Mouse (Mus musculus) kidney, adult 9 months (tissue): ENCODE results near the gene Tfeb.

ENCODE experiments used
- DNase-seq: peaks from one replicate; pipeline ENCODE4 v3.0.0; 2022

Gene Tfeb

DNA sequence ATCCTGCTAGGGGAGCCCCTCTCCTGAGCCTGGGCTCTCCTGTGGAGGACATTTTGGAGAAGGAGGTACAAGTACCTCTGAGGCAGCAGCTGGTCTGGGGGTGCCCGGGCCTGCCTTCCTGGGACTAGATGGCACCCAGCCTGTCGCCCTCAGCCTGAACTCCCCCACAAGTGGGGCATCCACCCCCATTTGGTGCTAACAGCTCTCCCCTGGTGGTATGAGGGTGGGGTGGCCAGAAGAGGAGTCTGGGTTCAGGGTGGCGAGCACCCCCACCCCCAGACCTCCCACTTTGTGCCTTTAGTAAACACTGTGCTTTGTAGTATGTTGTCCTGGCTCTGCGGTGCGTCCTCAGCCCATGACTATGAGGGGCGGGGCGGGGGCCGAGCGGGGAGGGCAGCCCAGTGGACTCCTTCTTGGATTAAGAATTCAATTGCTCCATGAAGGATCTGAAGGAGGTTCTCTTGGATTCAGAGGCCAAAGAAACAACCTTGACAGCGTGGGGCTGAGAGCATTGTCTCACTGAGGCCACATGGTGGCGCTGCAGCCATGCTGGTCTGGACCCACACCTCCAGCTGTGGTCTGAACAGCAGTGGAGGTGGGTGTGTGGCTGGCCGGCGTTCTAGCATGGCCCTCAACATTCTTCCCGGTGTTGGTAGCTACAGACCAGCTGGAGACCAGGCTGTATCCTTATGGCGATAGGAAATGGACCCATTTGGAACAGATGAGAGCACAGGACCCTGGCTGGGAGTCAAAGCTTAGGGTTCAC is 55.5 kb downstream of the Tfeb start:
- peak; percentile 70 for DNase-seq

DNA sequence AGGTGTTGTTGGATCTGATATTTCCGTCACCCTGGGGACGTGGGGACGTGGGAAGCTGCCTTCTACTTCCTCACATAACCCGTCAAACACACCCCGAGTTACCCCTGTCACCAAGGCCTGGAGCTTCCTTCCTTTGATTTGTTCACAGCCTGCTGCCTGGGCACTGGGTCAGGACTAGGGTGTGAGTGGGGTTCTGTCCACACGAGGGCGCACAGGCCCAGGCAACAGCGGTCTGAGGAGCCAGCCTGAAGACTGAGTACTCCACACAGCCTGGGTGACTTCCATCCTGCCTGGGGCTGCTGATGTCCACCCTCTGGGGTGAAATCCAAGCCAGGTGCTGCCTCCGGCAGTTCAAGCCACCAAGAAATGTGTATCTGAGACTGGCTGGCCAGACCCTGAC is 56.5 kb downstream of the Tfeb start:
- DNase-seq: peak; percentile 89

DNA sequence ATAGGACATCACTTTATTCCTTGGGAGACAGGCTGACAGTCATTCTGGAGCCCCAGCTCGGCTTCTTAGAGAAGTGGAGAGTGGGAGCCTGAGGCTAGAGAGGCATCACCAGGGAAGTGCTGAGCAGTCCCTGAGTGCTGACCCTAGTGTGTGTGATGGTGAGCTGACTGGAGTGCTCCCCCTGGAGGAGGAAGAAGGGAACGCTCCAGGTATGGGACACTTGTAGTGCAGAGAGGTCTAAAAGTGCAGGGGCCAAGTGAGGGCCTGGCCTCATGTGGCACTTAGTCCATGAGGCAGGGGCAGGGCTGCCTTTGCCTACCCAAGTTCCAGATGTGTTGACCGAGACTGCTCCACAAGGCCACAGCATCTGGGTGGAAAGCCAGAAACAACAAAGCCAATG is 58.6 kb downstream of the Tfeb start:
- DNase-seq: peak; percentile 60

DNA sequence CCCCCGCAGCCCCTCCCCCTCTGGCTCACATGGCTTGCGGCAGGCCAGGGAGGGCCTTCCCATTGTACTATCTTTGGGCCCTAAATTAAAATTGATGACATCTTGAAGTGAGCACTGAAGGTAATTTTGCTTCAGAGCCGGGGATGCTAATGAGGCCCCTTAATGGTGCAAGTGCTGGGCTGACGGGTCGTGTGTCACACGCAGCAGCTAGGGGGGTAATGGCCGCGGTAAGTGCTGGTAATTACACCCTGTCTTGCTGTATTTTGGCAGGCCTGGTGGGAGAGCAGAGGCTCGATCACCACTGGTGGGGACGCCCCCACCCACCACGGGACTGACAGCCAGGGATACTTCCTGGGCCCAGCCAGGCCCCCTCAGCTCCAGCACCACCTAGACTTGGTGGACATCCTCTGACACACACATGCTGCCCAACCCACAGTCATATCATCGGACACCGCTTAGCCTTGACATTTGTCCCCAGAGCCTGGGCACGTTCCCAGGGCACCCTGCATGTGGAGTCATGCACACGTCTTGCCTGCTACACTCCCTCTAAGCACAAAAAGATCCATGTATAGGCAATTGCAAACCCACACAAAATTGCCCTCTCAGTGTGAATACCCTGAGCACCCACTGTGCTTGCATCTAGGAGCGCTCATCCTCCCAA is 59.5 kb downstream of the Tfeb start:
- DNase-seq: no peak

DNA sequence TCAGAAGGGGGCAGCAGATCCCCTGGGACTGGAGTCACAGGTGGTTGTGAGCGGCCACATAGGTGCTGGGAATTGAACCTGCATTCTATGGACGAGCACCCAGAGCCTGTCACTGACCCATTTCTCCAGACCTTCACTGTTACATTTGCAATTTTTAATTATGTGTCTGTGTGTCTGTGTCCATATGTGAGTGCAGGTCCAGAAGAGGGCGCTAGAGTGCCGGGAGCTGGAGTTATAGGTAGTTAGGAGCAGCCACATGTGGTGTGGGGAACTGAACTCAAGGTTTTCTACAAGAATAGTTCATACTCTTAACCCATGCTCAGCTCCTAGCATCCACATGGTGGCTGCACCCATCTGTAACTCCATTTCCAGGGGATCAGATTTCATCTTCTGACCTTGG is 60.1 kb downstream of the Tfeb start:
- no peak for DNase-seq

DNA sequence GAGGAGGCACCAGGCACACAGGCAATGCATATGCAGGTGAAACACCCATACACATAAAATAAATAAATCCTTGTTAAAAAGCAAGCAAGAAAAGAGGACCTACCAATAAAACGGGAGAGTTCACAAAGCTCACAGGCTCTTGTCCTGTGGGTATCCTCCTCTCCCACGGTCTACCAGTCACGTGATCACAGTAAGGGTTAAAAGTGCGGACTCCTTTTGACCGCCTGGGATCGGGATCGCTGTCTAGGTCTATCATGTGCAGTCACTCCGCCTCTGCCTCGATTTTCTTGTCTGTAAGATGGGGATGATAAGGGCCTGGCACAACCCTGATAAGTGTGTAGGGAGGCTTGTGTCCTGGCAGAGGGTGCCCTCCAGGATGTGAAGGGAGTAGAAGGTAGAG is 60.6 kb downstream of the Tfeb start:
- no peak for DNase-seq

DNA sequence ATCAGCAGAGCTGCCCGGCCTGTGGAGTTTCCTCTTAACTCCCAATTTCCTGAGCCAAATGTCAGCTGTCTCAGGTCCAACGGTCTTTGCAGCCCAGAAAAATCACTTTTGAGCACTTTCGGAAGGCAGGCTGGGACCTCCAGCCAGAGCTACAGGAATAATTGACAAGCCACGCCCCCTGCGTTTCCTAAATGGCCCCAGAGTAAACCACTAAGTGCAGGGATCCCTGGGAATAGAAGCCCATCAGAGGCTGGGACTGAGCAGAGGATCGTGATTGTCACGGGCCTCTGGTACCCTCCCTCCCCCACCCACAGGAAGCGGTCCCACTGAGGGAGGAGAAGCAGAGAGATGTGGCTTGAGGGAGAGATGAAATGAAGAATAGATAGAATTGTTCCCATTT is 66.0 kb downstream of the Tfeb start:
- peak; percentile 28 for DNase-seq

DNA sequence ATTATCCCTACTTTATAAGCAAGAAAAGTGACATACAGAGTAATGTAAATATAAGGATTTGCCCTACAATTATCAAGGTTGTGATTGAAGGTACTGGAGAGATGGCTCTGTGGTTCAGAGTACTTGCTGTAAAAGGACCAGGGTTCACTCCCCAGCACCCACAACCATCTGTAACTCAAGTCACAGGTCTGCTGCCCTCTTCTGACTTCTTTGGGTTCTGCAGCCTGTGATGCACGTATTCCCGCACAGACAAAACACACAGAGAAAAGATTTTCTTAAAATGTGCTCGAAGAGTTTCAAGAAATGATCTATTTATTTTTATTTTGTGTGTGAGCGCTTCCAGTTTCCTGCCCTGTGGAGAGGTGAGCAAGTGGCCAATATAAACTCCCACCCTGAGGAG is 66.8 kb downstream of the Tfeb start:
- DNase-seq: no peak

DNA sequence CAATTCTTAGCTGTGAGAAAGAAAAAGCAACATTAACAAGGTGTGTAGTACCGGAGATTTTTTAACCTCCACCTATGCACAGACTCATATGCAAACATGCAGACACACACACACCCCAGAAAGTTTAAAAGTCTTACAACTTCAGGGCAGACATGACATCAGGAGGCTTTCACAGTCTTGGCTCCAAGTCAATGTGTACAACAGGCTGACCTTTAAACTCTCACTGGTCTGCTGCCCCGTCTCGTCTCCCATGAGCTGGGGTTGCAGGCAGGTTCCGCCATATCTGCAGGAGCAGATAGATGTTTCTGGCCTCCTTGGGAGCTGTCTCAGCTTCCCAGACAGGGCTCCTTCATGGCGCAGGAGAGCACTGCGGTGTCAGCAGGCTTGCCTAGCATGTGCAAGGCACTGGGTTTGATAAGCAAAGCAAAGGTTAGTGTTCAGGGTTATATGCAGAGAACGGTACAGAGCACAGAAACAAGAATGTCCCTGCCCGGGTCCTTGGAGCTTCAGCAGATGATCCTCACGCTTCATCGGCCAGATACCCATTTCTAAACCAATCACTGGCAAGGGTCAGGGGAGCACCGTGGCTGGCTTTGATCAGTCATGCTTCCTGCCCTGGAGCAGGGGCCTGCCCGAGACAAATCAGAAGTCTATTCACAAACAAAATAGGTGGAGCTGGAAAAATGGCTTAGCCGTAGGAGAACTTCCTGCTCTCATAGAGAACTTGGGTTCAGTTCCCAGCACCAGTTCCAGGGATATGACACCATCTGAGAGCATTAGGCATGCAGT is 68.4 kb downstream of the Tfeb start:
- peak; percentile 35 for DNase-seq

DNA sequence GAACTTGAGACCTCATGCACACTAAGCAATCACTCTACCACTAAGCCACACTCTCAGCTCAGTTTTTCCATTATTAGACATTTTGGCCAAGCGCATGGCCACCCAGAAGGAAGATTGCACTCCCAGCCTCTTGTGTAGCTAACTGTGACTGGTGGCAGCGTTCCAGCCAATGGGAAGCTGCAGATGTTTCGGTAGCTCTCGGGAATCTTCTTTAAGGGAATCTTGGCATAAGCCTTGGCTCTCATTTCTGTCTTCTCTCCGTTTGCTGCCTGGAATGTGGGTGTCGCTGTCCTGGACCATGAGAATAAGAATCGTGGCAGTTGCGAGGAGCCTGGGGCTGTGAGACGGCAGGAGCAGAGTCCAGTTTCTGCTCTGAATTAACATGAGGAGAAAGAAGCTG is 69.4 kb downstream of the Tfeb start:
- no peak for DNase-seq

DNA sequence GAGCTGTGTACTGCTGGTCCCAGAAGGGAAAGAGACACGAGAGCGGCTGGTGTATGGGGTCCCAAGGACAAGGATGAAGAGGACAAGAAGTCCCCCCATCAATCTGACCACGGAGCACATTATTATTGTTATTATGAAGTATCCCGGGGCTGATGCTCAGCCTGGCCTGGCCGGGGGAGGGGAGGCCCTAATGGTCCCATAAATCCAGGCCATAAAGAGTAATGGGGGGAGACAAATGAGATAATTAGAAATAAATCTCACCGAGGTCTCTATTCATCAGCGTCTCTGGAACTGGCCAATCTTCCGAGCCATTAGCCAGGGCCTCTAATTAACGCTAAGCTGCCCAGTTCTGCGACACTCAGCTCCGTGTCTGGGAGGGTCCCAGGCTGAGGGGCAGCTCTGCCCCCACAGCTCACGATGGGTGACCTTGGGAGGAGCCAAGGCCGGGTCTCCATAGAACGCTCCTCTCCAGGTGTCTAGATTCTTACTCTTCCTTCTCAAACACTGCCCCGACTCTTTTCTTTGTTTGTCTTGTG is 74.5 kb downstream of the Tfeb start:
- DNase-seq: no peak

DNA sequence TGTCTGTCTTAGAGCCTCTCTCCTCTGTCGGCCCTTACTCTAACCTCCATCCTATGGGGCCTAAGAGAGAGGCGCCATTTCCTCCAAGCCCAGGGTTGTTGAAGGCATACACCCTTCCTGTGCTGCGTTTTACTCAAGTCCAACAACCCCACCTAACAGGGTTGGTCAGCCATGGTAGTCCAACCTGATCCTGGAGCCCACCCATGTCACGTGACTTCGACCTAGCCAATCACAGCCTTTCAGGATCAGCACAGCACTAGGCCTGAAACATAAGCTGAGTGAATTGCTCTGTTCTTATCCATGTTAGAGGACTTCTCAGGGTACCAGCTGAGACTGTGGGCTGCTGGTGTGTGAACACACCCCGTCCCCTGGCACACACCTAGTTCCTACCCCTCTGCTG is 75.4 kb downstream of the Tfeb start:
- no peak for DNase-seq

DNA sequence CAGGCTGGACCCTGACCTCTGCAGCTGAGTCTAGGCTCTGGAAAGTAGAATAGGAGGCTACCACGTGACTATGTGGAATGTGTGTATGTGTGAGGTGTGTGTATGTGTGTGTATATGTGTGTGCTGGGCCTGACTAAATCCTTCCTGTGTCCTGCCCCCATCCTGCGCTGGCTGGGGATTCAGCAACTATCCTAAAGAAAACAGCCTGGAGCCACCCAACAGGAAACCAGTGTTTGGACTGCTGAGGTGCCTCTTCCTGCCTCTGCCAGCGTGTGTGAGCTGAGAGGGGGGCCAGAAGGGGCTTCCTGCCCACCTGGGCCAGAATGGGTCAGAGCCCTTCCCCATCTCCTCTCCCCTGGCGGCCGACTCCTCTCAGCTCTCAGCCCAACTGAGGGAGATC is 76.8 kb downstream of the Tfeb start:
- DNase-seq: no peak

DNA sequence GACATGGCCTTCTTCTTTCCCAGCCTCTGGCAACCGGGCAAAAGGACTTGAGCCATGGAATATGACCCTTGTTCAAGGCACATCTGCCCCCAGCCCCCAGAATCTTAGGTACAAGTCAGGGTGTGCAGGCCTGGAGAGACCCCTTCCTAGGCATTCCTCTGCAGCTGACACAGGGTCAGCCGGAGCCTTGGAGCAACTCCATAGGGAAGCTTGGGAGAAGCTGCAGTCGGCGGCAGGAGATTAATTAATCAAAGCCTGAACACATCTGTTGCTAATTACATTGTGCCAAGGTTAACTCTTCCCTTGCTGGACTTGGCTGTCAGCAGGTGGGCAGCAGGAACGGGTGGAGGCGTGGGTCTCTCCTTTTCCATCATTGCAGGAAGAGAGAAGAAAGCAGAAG is 77.7 kb downstream of the Tfeb start:
- no peak for DNase-seq

DNA sequence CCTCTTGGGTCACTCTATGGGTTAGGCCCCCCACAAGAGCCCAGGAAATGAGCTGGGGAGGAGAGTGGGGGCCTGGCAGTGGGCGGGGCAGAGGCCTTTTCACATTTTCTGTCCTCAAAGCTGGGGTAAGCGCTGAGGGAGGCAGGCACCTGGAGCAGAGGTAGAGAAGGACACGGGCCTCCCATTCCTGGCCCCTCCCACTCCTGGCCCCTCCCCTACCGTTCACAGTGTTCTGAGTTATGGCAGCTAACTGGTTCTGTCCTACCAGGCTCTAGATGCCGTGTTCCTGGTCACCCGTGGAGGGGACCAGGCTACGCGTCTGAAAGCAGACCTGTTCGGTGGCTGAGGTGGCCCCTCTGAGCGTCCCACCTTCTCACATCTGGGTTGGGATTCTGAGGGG is 78.6 kb downstream of the Tfeb start:
- DNase-seq: no peak

DNA sequence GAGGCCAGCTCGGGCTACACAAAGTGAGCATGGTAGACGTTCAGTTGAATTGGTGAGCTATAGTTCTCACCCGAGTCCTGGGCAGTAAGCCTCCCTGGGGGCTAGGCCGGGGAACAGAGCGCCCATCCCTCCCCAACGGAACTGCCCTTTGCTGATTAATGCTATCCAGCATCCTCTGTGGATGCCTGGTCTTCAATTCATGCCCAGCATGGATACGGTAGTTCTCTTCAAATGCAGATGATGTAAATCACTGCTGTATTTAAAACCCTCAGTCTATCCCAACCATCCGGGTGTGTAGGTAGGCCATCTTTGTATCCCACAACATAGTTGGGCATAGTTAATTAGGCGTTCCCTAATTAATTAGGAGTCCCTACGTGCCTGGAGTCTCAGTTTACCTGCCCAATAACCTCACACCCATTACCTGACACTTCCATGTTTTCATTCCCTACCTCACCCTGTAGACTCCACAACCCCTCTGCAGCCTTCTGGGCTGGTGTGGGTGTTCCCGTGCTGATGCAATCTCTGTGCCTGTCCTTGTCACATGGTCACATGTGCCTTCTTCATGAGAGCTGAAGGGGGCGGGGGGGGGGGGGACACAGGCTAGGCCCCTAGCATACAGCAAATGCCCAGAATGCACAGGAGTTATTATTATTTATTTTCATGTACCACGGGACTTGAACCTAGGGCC is 81.4 kb downstream of the Tfeb start:
- no peak for DNase-seq

DNA sequence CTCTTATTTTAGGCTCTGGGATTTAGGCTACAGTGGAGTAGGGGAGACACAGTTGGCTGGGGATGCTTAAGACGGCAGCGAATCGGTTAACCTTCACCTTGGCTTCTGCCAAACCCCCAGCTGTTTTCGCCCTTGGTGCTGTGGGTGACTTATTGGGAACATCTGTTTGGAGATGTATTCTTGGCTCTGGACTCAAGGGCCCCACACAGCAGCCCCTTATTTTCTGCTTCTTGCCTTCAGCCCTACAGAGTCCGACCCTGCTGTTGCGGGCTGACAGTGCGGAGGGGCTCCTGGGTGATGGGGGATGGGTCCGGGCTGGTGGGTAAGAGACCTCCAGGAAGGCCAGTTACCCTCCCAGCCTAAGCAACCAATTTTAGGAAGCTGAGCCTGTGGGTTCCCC is 84.5 kb downstream of the Tfeb start:
- DNase-seq: no peak

DNA sequence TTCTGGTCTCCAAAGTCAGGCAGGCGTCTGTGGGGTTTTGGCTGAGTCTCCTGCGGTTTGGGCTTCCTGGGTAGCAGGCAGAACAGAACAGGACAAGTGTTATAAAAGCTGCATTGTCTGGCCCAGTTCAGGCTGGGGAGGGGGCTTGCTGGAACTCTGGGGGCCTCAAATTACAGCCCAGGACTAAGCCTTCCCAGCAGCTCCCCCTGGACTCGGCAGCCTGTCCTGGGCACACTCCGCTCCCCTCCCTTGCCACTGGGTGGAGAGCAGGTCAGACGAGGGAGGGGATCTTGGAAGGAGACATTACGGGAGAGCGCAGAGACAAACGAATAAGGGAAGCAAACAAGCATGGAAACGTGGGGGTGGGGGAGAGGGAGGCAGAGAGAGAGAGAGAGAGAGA is 94.3 kb downstream of the Tfeb start:
- DNase-seq: no peak

DNA sequence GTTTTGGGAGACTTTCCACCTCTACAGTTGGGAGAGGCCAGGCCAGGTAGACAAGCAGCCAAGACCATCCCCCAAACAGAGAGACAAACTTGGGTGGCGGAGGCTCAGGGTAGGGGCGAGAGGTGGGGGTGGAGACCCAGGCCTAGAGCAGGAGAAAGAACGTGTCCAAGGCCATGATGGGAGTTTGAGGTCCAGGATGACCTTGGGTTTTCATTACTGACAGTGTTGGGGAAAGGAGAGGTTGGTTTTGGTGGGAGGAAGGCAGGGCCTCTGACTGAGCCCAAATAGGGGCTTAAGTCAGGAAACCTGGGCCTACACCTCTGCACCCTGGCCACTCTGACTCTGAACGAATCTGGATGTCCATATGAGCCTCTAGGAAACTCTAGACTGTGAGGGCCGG is 94.9 kb downstream of the Tfeb start:
- DNase-seq: no peak

DNA sequence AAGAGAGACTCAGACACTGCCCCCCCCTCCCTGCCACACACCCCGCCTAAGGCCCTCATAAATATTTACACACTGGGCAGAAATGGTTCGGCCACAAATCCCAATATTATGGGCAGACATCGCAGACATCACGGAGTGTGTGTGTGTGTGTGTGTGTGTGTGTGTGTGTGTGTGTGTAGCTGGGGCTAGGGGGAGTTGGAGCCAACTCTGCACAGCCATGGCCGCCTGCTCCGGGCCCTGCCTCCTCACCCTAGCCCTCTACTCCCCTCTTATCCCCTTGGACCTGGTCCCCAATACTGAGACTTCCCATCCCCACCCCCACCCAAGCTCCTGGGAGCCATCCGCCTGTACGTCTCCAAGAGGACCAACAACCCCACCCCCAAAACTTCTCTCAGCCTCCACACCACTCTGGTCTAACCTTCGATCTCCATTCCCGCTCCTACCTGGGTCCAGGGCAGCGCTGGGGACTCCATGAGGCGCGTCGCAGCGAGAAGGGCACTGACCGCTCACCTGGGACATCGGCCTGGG is 95.7 kb downstream of the Tfeb start:
- no peak for DNase-seq

DNA sequence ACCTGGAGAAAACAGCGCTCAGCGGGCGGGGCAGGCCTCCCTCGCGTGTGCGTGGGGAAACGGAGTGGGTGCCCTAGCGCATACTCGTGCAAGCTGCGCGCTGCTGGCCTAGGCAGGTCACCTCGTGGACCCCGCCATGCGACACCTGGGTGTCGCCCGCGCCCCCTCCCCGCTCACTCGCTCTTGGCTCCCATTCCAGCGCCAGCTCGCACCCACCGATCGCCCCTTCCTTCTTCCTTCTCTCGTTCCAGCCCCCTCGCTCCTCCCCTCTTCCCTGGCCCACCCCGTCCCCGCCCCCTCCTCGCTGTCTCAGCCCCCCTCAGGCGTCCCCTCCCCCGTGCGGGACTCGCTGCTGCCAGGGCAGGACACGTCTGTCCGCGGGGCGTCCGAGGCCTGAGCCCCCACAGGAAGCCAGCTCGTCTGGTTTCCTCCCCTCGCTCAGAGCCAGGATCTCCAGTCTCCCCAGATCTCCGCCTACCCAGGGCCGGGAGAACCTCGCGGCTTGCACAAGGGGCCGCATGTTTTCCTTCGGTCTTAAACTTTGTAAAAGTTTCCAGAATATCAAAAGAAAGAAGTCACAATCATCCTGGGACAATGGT is 96.3 kb downstream of the Tfeb start:
- DNase-seq: peak; percentile 19
